Mouse (Mus musculus): ENCODE measurements at regions not wholly inside any gene's neighbourhood (a gene's known extent, or its start where the extent isn't known, plus 50 kb on each side); places are given as distances from the start of the nearest gene placed in this dataset.

- no peaks in the 10 kb centered on the region for H3K9me3 ChIP-seq (ENCODE audit: low read length)
- ATAC-seq, result no peak
- no peak for DNase-seq (ENCODE audit: low spot score)
- 81% methylated on average over 3 of the region's 3 CpGs for WGBS
- H3K9ac ChIP-seq (replicated peaks; ENCODE audit: low read length), result no peak overlapping the region
- H3K4me2 ChIP-seq (ENCODE audit: low read depth, low read length), result no peak overlapping the region
- no peak for TF ChIP-seq CTCF (IDR thresholded peaks at IDR 0.05; ENCODE audit: low read depth)
- no peak overlapping the region for H3K27ac ChIP-seq
- no peaks in the 10 kb centered on the region for H3K36me3 ChIP-seq (ENCODE audit: insufficient read depth, low read length)
- H3K27me3 ChIP-seq (ENCODE audit: insufficient read depth, low read length), result no peaks in the 10 kb centered on the region
- no peaks in the 10 kb centered on the region for H3K4me1 ChIP-seq (ENCODE audit: insufficient read depth, low read length)
- H3K4me3 ChIP-seq (ENCODE audit: low read length), result no peak overlapping the region
Observed at GRCm38 (mm10) chr6:66289196-66289595, 246.0 kb upstream of the Mad2l1 start.

- H3K27ac ChIP-seq, result no peak overlapping the region
- ATAC-seq, result no peak
- H3K9me3 ChIP-seq (ENCODE audit: low read length), result no peaks in the 10 kb centered on the region
- H3K9ac ChIP-seq (replicated peaks; ENCODE audit: low read length), result no peak overlapping the region
- H3K36me3 ChIP-seq (ENCODE audit: insufficient read depth, low read length), result no peaks in the 10 kb centered on the region
- DNase-seq (ENCODE audit: low spot score), result no peak
- H3K4me2 ChIP-seq (ENCODE audit: low read depth, low read length), result no peak overlapping the region
- 78% methylated on average over 2 of the region's 2 CpGs for WGBS
- TF ChIP-seq CTCF (IDR thresholded peaks at IDR 0.05; ENCODE audit: low read depth), result no peak
- no peak overlapping the region for H3K4me3 ChIP-seq (ENCODE audit: low read length)
- H3K4me1 ChIP-seq (ENCODE audit: insufficient read depth, low read length), result no peaks in the 10 kb centered on the region
- H3K27me3 ChIP-seq (ENCODE audit: insufficient read depth, low read length), result no peaks in the 10 kb centered on the region
Observed at GRCm38 (mm10) chr6:66291576-66291975, 243.6 kb upstream of the Mad2l1 start.

- no peak overlapping the region for H3K9ac ChIP-seq (replicated peaks; ENCODE audit: low read length)
- no peaks in the 10 kb centered on the region for H3K27me3 ChIP-seq (ENCODE audit: insufficient read depth, low read length)
- H3K9me3 ChIP-seq (ENCODE audit: low read length), result no peaks in the 10 kb centered on the region
- no peaks in the 10 kb centered on the region for H3K4me1 ChIP-seq (ENCODE audit: insufficient read depth, low read length)
- no peak overlapping the region for H3K4me2 ChIP-seq (ENCODE audit: low read depth, low read length)
- no peaks in the 10 kb centered on the region for H3K36me3 ChIP-seq (ENCODE audit: insufficient read depth, low read length)
- no peak overlapping the region for H3K27ac ChIP-seq
- no peak for TF ChIP-seq CTCF (IDR thresholded peaks at IDR 0.05; ENCODE audit: low read depth)
- H3K4me3 ChIP-seq (ENCODE audit: low read length), result no peak overlapping the region
- no peak for ATAC-seq
- DNase-seq (ENCODE audit: low spot score), result no peak
- WGBS, result 70% methylated on average over 4 of the region's 4 CpGs
Observed at GRCm38 (mm10) chr6:66298056-66298455, 237.1 kb upstream of the Mad2l1 start.

GRCm38 (mm10) chr6:66300189-66300588 lies 235.0 kb upstream of the Mad2l1 start:
- no peaks in the 10 kb centered on the region for H3K36me3 ChIP-seq (ENCODE audit: insufficient read depth, low read length)
- H3K4me2 ChIP-seq (ENCODE audit: low read depth, low read length), result no peak overlapping the region
- H3K4me1 ChIP-seq (ENCODE audit: insufficient read depth, low read length), result no peaks in the 10 kb centered on the region
- DNase-seq (ENCODE audit: low spot score), result no peak
- H3K27ac ChIP-seq, result no peak overlapping the region
- no peaks in the 10 kb centered on the region for H3K27me3 ChIP-seq (ENCODE audit: insufficient read depth, low read length)
- no peak for ATAC-seq
- no peak for TF ChIP-seq CTCF (IDR thresholded peaks at IDR 0.05; ENCODE audit: low read depth)
- H3K9me3 ChIP-seq (ENCODE audit: low read length), result no peaks in the 10 kb centered on the region
- no peak overlapping the region for H3K4me3 ChIP-seq (ENCODE audit: low read length)
- H3K9ac ChIP-seq (replicated peaks; ENCODE audit: low read length), result no peak overlapping the region

- no peak for ATAC-seq
- Histone ChIP-seq H3K9me3 (ENCODE audit: low read length) (no peaks in the 10 kb centered on the region), H3K4me3 (ENCODE audit: low read length) (no peak overlapping the region), H3K36me3 (ENCODE audit: insufficient read depth, low read length) (no peaks in the 10 kb centered on the region), H3K4me1 (ENCODE audit: insufficient read depth, low read length) (no peaks in the 10 kb centered on the region), H3K27me3 (ENCODE audit: insufficient read depth, low read length) (no peaks in the 10 kb centered on the region), H3K27ac (no peak overlapping the region), H3K9ac (replicated peaks; ENCODE audit: low read length) (no peak overlapping the region), H3K4me2 (ENCODE audit: low read depth, low read length) (no peak overlapping the region)
- 95% methylated on average over 2 of the region's 2 CpGs for WGBS
- no peak for TF ChIP-seq CTCF (IDR thresholded peaks at IDR 0.05; ENCODE audit: low read depth)
- no peak for DNase-seq (ENCODE audit: low spot score)
Observed at GRCm38 (mm10) chr6:66344848-66345247, 190.3 kb upstream of the Mad2l1 start.

GRCm38 (mm10) chr6:66347356-66347755 lies 187.8 kb upstream of the Mad2l1 start:
- Histone ChIP-seq H3K9ac (replicated peaks; ENCODE audit: low read length) (no peak overlapping the region), H3K27me3 (ENCODE audit: insufficient read depth, low read length) (no peaks in the 10 kb centered on the region), H3K4me3 (ENCODE audit: low read length) (no peak overlapping the region), H3K4me1 (ENCODE audit: insufficient read depth, low read length) (no peaks in the 10 kb centered on the region), H3K9me3 (ENCODE audit: low read length) (no peaks in the 10 kb centered on the region), H3K4me2 (ENCODE audit: low read depth, low read length) (no peak overlapping the region), H3K36me3 (ENCODE audit: insufficient read depth, low read length) (no peaks in the 10 kb centered on the region), H3K27ac (no peak overlapping the region)
- DNase-seq (ENCODE audit: low spot score) (no peak), ATAC-seq (no peak)
- WGBS, result 88% methylated on average over 2 of the region's 2 CpGs
- no peak for TF ChIP-seq CTCF (IDR thresholded peaks at IDR 0.05; ENCODE audit: low read depth)

GRCm38 (mm10) chr6:66361130-66361529 lies 174.1 kb upstream of the Mad2l1 start:
- 49% methylated on average over 3 of the region's 3 CpGs for WGBS

More at GRCm38 (mm10) chr6:66361130-66361529, 174.1 kb upstream of the Mad2l1 start:
- Histone ChIP-seq H3K9ac (replicated peaks; ENCODE audit: low read length) (no peak overlapping the region), H3K36me3 (ENCODE audit: insufficient read depth, low read length) (no peaks in the 10 kb centered on the region), H3K27me3 (ENCODE audit: insufficient read depth, low read length) (no peaks in the 10 kb centered on the region), H3K9me3 (ENCODE audit: low read length) (no peaks in the 10 kb centered on the region), H3K4me1 (ENCODE audit: insufficient read depth, low read length) (no peaks in the 10 kb centered on the region), H3K27ac (no peak overlapping the region), H3K4me2 (ENCODE audit: low read depth, low read length) (no peak overlapping the region), H3K4me3 (ENCODE audit: low read length) (no peak overlapping the region)
- DNase-seq (ENCODE audit: low spot score) (peak; percentile 54), ATAC-seq (no peak)
- no peak for TF ChIP-seq CTCF (IDR thresholded peaks at IDR 0.05; ENCODE audit: low read depth)
